ENCODE assay signal across 8 mouse cellular contexts in the genomic region with DNA sequence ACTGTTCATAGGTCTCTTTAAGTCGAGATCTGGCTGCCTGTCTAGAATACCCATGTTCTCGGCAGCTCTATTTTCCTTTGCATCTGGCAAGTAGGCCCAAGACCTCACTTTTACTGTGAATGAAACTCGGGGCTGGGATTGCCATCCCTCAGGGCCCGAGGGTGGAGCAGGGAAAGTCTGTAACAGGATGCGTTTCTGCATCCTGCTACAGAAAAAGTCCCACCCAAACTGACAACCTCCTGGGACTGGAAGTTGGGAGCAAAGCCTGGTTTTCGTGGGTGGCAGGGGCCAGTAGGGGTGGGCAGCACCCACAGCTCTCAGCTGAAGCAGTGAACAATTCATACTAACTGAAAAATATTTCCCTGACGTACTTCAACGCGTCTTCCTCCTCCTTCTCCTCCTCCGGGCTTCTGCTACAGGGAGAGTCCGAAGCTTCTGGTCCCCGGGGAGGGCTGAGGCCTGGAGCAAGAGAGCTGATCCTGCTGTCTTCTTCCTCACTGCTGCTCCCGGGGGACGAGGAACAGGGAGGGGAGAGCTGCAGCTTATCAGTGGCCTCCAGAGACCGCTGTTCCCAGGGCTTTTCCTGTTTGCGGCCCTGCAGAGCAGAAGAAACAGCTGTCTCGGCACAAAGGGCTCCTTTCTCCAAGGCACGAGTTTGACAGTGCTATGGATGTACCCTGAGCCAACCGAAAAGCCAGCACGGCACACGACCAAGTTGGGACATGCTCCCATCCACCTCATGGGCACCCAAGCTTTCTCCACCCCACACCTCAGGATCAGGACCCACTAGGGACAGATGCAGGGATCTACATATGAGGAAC. TPM values are rescaled to one million over a fixed set of nuclear protein-coding genes. Genes with fewer than 3 reads are reported as not detected.
DNase-seq lines count a peak whose midpoint lies in the region; ATAC-seq and TF ChIP-seq lines count a peak whose summit lies in the region.

No protein-coding gene starts in this region.

- H3K9me3 ChIP-seq in intestine, embryonic 15.5 days: no peaks in the 10 kb centered on the region
- no peaks in the 10 kb centered on the region for H3K9me3 ChIP-seq in liver, postnatal 0 days (ENCODE audit: low read length)
- no peaks in the 10 kb centered on the region for H3K9me3 ChIP-seq in stomach, embryonic 15.5 days

- TF ChIP-seq CTCF in liver, postnatal 0 days (IDR thresholded peaks at IDR 0.05; ENCODE audit: low read depth): peak; percentile 56

- H3K4me3 ChIP-seq in intestine, embryonic 15.5 days (replicated peaks): no peak overlapping the region
- peak overlapping the region; percentile 14 for H3K4me3 ChIP-seq in liver, postnatal 0 days (ENCODE audit: low read depth, low read length)
- H3K4me3 ChIP-seq in stomach, embryonic 15.5 days (replicated peaks): no peak overlapping the region

- WGBS in intestine, embryonic 15.5 days: 57% methylated on average over 21 of the region's 21 CpGs
- 26% methylated on average over 20 of the region's 21 CpGs for WGBS in liver, postnatal 0 days (ENCODE audit: insufficient replicate concordance)
- WGBS in stomach, embryonic 15.5 days: 55% methylated on average over 21 of the region's 21 CpGs

- peak overlapping the region; percentile 48 for H3K27ac ChIP-seq in intestine, embryonic 15.5 days
- peak overlapping the region; percentile 91 for H3K27ac ChIP-seq in liver, postnatal 0 days (ENCODE audit: low read depth)
- H3K27ac ChIP-seq in stomach, embryonic 15.5 days: 0 out of 2 replicates have a peak overlapping the region, but pooled peaks have one; percentile 21

- ATAC-seq in intestine, embryonic 15.5 days: no peak
- peak; percentile 18 for ATAC-seq in liver, postnatal 0 days
- no peak for ATAC-seq in stomach, embryonic 15.5 days (ENCODE audit: insufficient read depth, low FRiP score, low read depth)

- peaks cover 22% of the 10 kb centered on the region for H3K4me1 ChIP-seq in intestine, embryonic 15.5 days (replicated peaks)
- H3K4me1 ChIP-seq in liver, postnatal 0 days (ENCODE audit: insufficient read depth): peaks cover 61% of the 10 kb centered on the region
- peaks cover 24% of the 10 kb centered on the region for H3K4me1 ChIP-seq in stomach, embryonic 15.5 days

- H3K27me3 ChIP-seq in intestine, embryonic 15.5 days (replicated peaks): no peaks in the 10 kb centered on the region
- no peaks in the 10 kb centered on the region for H3K27me3 ChIP-seq in liver, postnatal 0 days (ENCODE audit: insufficient read depth, low read length)
- H3K27me3 ChIP-seq in stomach, embryonic 15.5 days (replicated peaks): no peaks in the 10 kb centered on the region

- H3K4me2 ChIP-seq in intestine, embryonic 15.5 days (replicated peaks): no peak overlapping the region; the same call in 1 of the 2 replicates
- peak overlapping the region; percentile 69 for H3K4me2 ChIP-seq in liver, postnatal 0 days (ENCODE audit: low read depth, low read length)
- no peak overlapping the region; the same call in 1 of the 2 replicates for H3K4me2 ChIP-seq in stomach, embryonic 15.5 days

- no peak overlapping the region for H3K9ac ChIP-seq in intestine, embryonic 15.5 days
- peak overlapping the region; percentile 59 for H3K9ac ChIP-seq in liver, postnatal 0 days (replicated peaks)
- H3K9ac ChIP-seq in stomach, embryonic 15.5 days: no peak overlapping the region

- DNase-seq in thymus, postnatal 25 days: peak; percentile 19
- no peak for DNase-seq in thymus, postnatal 14 days
- DNase-seq in gastrocnemius, postnatal 10 days: peak; percentile 55
- peak; percentile 71 for DNase-seq in liver, postnatal 0 days
- no peak for DNase-seq in right cerebral cortex, adult 2 months (ENCODE audit: low spot score in 2 of 2)
- no peak for DNase-seq in layer of hippocampus, adult 18-20 months (ENCODE audit: low spot score in 2 of 2)

- peak; percentile 81 for TF ChIP-seq EP300 in liver, postnatal 0 days (IDR thresholded peaks at IDR 0.05; ENCODE audit: low read depth)

- no peaks in the 10 kb centered on the region for H3K36me3 ChIP-seq in intestine, embryonic 15.5 days
- peaks cover 7% of the 10 kb centered on the region; the same call in 1 of the 2 replicates for H3K36me3 ChIP-seq in liver, postnatal 0 days (replicated peaks; ENCODE audit: insufficient read depth, low read length)
- H3K36me3 ChIP-seq in stomach, embryonic 15.5 days: no peaks in the 10 kb centered on the region

RNA-seq across cellular contexts. Expression of gene Cyren, which starts 3.5 kb away (rescaled TPM):
- 1 to 10 TPM; 5.6 TPM for total RNA-seq in gastrocnemius, postnatal 10 days (2021)
- 11.0 and 11.3 TPM in 2 replicates for polyA plus RNA-seq in intestine, embryonic 15.5 days (2015; fragmentation: Nextera tagmentation; extraction: Ambion mirVana)
- 4.5 and 4.9 TPM in 2 replicates for polyA plus RNA-seq in liver, postnatal 0 days (2015; fragmentation: Nextera tagmentation; extraction: Ambion mirVana)
- 12.5 and 12.6 TPM in 2 replicates for polyA plus RNA-seq in stomach, embryonic 15.5 days (2015; fragmentation: Nextera tagmentation; extraction: Ambion mirVana)
- total RNA-seq in layer of hippocampus, adult 18-20 months (2021): 1 to 10 TPM; 4.5 to 4.8 TPM

RNA-seq across cellular contexts. Expression of gene Tmem140, which starts 11.4 kb away (rescaled TPM):
- total RNA-seq in gastrocnemius, postnatal 10 days (2021): 10 to 100 TPM; 12.6 to 12.9 TPM
- polyA plus RNA-seq in intestine, embryonic 15.5 days (2015; fragmentation: Nextera tagmentation; extraction: Ambion mirVana): 1.7 and 1.8 TPM in 2 replicates
- 12.6 and 17.0 TPM in 2 replicates for polyA plus RNA-seq in liver, postnatal 0 days (2015; fragmentation: Nextera tagmentation; extraction: Ambion mirVana)
- polyA plus RNA-seq in stomach, embryonic 15.5 days (2015; fragmentation: Nextera tagmentation; extraction: Ambion mirVana): 1.8 and 2.5 TPM in 2 replicates
- total RNA-seq in layer of hippocampus, adult 18-20 months (2021): 1 to 10 TPM; 1.6 to 2.7 TPM

RNA-seq across cellular contexts. Expression of gene Wdr91, which starts 36.4 kb away (rescaled TPM):
- total RNA-seq in gastrocnemius, postnatal 10 days (2021): 10 to 100 TPM; 12.0 to 15.6 TPM
- polyA plus RNA-seq in intestine, embryonic 15.5 days (2015; fragmentation: Nextera tagmentation; extraction: Ambion mirVana): 7.1 and 8.4 TPM in 2 replicates
- 5.5 and 5.7 TPM in 2 replicates for polyA plus RNA-seq in liver, postnatal 0 days (2015; fragmentation: Nextera tagmentation; extraction: Ambion mirVana)
- polyA plus RNA-seq in stomach, embryonic 15.5 days (2015; fragmentation: Nextera tagmentation; extraction: Ambion mirVana): 9.0 and 9.1 TPM in 2 replicates
- 10 to 100 TPM; 34.5 to 35.2 TPM for total RNA-seq in layer of hippocampus, adult 18-20 months (2021)

RNA-seq across cellular contexts. Expression of gene Stra8, which starts 45.7 kb away (rescaled TPM):
- not detected for total RNA-seq in gastrocnemius, postnatal 10 days (2021)
- polyA plus RNA-seq in intestine, embryonic 15.5 days (2015; fragmentation: Nextera tagmentation; extraction: Ambion mirVana): not detected in 2 replicates
- not detected in 2 replicates for polyA plus RNA-seq in liver, postnatal 0 days (2015; fragmentation: Nextera tagmentation; extraction: Ambion mirVana)
- polyA plus RNA-seq in stomach, embryonic 15.5 days (2015; fragmentation: Nextera tagmentation; extraction: Ambion mirVana): not detected in 2 replicates
- total RNA-seq in layer of hippocampus, adult 18-20 months (2021): not detected

Comparison
In these comparisons a context has a peak if more than half of its experiments do, and no peak if none do; other contexts are left out.
1. DNase-seq: peak in thymus, postnatal 25 days (single experiment), gastrocnemius, postnatal 10 days (single experiment) and liver, postnatal 0 days (single experiment); none in thymus, postnatal 14 days (single experiment), right cerebral cortex, adult 2 months (0 of 2) and layer of hippocampus, adult 18-20 months (0 of 2).
2. H3K27ac ChIP-seq: peak in every context shown above with its lines; median percentile 91 in liver, postnatal 0 days; 48 in intestine, embryonic 15.5 days; 21 in stomach, embryonic 15.5 days.